Mouse (Mus musculus) stomach, postnatal 0 days (tissue): ENCODE results near the gene Cacna1s. TPM values are rescaled to one million over a fixed set of nuclear protein-coding genes. Genes with fewer than 3 reads are reported as not detected.

Source experiments
- ATAC-seq: fragments of 200-750 bp; cut with Nextera tagmentation; 2 replicates; pipeline ENCODE4 v1.8.0; 2017; ENCODE audit not compliant: low FRiP score, low TSS enrichment
- DNase-seq: peaks from one replicate; pipeline ENCODE4 v3.0.0-alpha.2; 2016; ENCODE audit warnings: low spot score
- H3K27ac ChIP-seq: fragments of 300-500 bp; sonication (generic); replicated peaks from 2 replicates; pipeline ENCODE4 v1.5.1; 2014; ENCODE audit warnings: mild to moderate bottlenecking, control low read depth
- H3K27me3 ChIP-seq: fragments of 300-500 bp; sonication (generic); 2 replicates; pipeline ENCODE4 v1.6.1; 2014; ENCODE audit warnings: low read length; ENCODE audit not compliant: control insufficient read depth, insufficient read depth
- H3K36me3 ChIP-seq: fragments of 300-500 bp; sonication (generic); 2 replicates; pipeline ENCODE4 v1.6.1; 2014; ENCODE audit warnings: low read length, mixed read lengths; ENCODE audit not compliant: control insufficient read depth, insufficient read depth
- H3K4me1 ChIP-seq: fragments of 300-500 bp; sonication (generic); replicated peaks from 2 replicates; pipeline ENCODE4 v1.6.1; 2014; ENCODE audit warnings: antibody characterized with exemption; ENCODE audit not compliant: control insufficient read depth, insufficient read depth
- H3K4me2 ChIP-seq: fragments of 300-500 bp; sonication (generic); replicated peaks from 2 replicates; pipeline ENCODE4 v1.6.1; 2014; ENCODE audit warnings: low read depth, mild to moderate bottlenecking, control low read depth, moderate library complexity
- H3K4me3 ChIP-seq: fragments of 300-500 bp; sonication (generic); 2 replicates; pipeline ENCODE4 v1.5.1; 2014; ENCODE audit warnings: low read depth, low read length, control low read depth
- H3K9ac ChIP-seq: fragments of 300-500 bp; sonication (generic); 2 replicates; pipeline ENCODE4 v1.6.1; 2014; ENCODE audit warnings: mild to moderate bottlenecking, low read length, control low read depth, mixed read lengths
- H3K9me3 ChIP-seq: fragments of 300-500 bp; sonication (generic); 2 replicates; pipeline ENCODE4 v1.6.1; 2016; ENCODE audit warnings: low read length; ENCODE audit not compliant: control insufficient read depth
- CTCF ChIP-seq: IDR thresholded peaks from 2 replicates; pipeline ENCODE4 v1.5.1; 2016; ENCODE audit warnings: antibody characterized with exemption, low read depth, mild to moderate bottlenecking, moderate library complexity
- EP300 ChIP-seq: optimal IDR thresholded peaks from 2 replicates; pipeline ENCODE3; 2016; ENCODE audit warnings: antibody characterized with exemption
- WGBS: fragments of 180-500 bp; shearing (Covaris S2); extraction: QIAGEN DNeasy Blood & Tissue Kit; methylation state at CpG from one replicate; pipeline ENCODE4 v1.1.7; 2014; 5-methylcytosine and 5-hydroxymethylcytosine counted together
- polyA plus RNA-seq: library from polyadenylated mRNA; unstranded; fragments of >200 nt; fragmentation: Nextera tagmentation; extraction: Ambion mirVana; gene quantifications from 2 replicates; pipeline ENCODE4 v1.2.1, GENCODE M21; 2015

Cacna1s gene
- polyA plus RNA-seq, 1 experiment from 2014 or later = not detected

GRCm38 (mm10) chr1:136134547-136134946, 82.0 kb downstream of the Cacna1s start:
- no peaks in the 10 kb centered on the region for H3K9me3 ChIP-seq
- no peak overlapping the region for H3K4me3 ChIP-seq
- 73% methylated on average over 2 of the region's 2 CpGs for WGBS
- H3K36me3 ChIP-seq = no peaks in the 10 kb centered on the region
- peak overlapping the region; percentile 67; the same call in 1 of the 2 replicates for H3K27ac ChIP-seq
- H3K4me2 ChIP-seq = no peak overlapping the region
- H3K27me3 ChIP-seq = no peaks in the 10 kb centered on the region
- DNase-seq (no peak), ATAC-seq (no peak)
- peaks cover 13% of the 10 kb centered on the region for H3K4me1 ChIP-seq
- no peak for TF ChIP-seq EP300
- TF ChIP-seq CTCF = no peak
- H3K9ac ChIP-seq = no peak overlapping the region

DNA sequence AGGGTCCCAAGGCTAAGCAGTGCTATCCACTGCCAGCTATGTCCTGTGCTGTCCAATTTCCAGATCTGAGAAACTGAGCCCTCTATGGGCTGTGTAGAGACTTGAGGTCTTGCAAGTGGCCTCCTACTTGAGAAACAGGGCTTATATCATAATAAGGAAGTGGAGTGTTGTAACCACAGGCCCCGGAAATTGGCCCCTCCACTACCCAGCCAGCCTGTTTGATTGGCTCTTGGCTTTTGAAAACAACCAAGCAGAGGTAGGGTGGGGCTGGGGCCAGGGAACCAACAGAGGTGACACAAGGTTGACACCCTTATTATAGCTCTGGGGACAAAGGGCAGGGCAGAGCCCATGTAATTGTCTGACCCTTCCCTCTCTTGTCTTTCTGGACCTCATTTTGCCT, 82.5 kb downstream of the Cacna1s start:
- H3K9ac ChIP-seq = no peak overlapping the region
- no peak overlapping the region for H3K4me3 ChIP-seq
- peaks cover 13% of the 10 kb centered on the region for H3K4me1 ChIP-seq
- H3K4me2 ChIP-seq = no peak overlapping the region
- H3K27ac ChIP-seq = peak overlapping the region; percentile 67; the same call in 1 of the 2 replicates
- no peaks in the 10 kb centered on the region for H3K27me3 ChIP-seq
- H3K9me3 ChIP-seq = no peaks in the 10 kb centered on the region
- WGBS = 40% methylated on average over 1 of the region's 1 CpGs
- TF ChIP-seq CTCF = peak; percentile 33; the same call in 1 of the 2 replicates
- TF ChIP-seq EP300 = no peak
- no peaks in the 10 kb centered on the region for H3K36me3 ChIP-seq
- peak; percentile 70 for ATAC-seq
- peak; percentile 79 for DNase-seq

- Histone ChIP-seq H3K4me1 (peaks cover 13% of the 10 kb centered on the region), H3K4me2 (no peak overlapping the region), H3K9ac (no peak overlapping the region), H3K27ac (peak overlapping the region; percentile 20; the same call in 1 of the 2 replicates), H3K4me3 (no peak overlapping the region), H3K9me3 (no peaks in the 10 kb centered on the region), H3K27me3 (no peaks in the 10 kb centered on the region), H3K36me3 (no peaks in the 10 kb centered on the region)
- ATAC-seq (no peak), DNase-seq (no peak)
- WGBS = 80% methylated on average over 6 of the region's 6 CpGs
- no peak for TF ChIP-seq CTCF
Measured at GRCm38 (mm10) chr1:136135777-136136444, 83.4 kb downstream of the Cacna1s start.

DNA sequence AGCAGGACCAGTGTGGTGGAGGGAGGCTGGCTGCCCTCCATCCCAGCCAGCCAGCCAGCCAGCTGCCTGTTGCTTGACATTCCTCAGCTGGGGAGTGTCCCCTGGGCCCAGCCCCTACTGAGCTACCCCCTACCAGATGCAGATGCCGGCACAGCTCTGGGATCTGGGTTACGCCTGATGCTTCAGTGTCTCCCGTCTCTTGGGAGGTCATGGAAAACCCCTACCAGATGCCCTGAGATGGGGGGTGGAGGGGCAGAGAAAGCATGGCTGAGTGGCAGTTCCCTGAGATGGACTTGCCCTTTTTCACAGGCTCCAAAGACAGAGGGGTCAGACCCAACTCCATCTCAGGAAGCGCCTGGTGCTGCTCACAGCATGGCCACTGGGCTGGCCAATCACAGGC, 84.0 kb downstream of the Cacna1s start:
- 0 out of 2 replicates have a peak overlapping the region, but pooled peaks have one; percentile 24 for H3K27ac ChIP-seq
- no peak for DNase-seq

GRCm38 (mm10) chr1:136137071-136137531, 84.6 kb downstream of the Cacna1s start:
- Histone ChIP-seq H3K4me1 (peaks cover 11% of the 10 kb centered on the region), H3K27ac (peak overlapping the region; percentile 70), H3K27me3 (no peaks in the 10 kb centered on the region), H3K9me3 (no peaks in the 10 kb centered on the region), H3K9ac (no peak overlapping the region), H3K4me3 (no peak overlapping the region), H3K36me3 (no peaks in the 10 kb centered on the region), H3K4me2 (no peak overlapping the region)
- TF ChIP-seq EP300 (no peak), CTCF (no peak)
- peak; percentile 40 for ATAC-seq
- DNase-seq = no peak
- 43% methylated on average over 7 of the region's 7 CpGs for WGBS

More for the DNA sequence above, 84.0 kb downstream of the Cacna1s start:
- Histone ChIP-seq H3K36me3 (no peaks in the 10 kb centered on the region), H3K4me2 (no peak overlapping the region), H3K9me3 (no peaks in the 10 kb centered on the region), H3K27me3 (no peaks in the 10 kb centered on the region), H3K4me1 (peaks cover 12% of the 10 kb centered on the region), H3K4me3 (no peak overlapping the region), H3K9ac (no peak overlapping the region)
- WGBS = 58% methylated on average over 4 of the region's 4 CpGs
- TF ChIP-seq EP300 = no peak
- no peak for ATAC-seq

GRCm38 (mm10) chr1:136137575-136137974, 85.0 kb downstream of the Cacna1s start:
- ATAC-seq = 0 out of 2 replicates have a peak, but pooled peaks have one; percentile 7
- peaks cover 11% of the 10 kb centered on the region for H3K4me1 ChIP-seq
- no peak overlapping the region for H3K4me3 ChIP-seq
- H3K27ac ChIP-seq = peak overlapping the region; percentile 70
- no peaks in the 10 kb centered on the region for H3K27me3 ChIP-seq
- 3% methylated on average over 4 of the region's 4 CpGs for WGBS
- peak; percentile 81 for DNase-seq
- no peak overlapping the region for H3K4me2 ChIP-seq
- TF ChIP-seq CTCF (no peak), EP300 (no peak)
- H3K9me3 ChIP-seq = no peaks in the 10 kb centered on the region
- no peaks in the 10 kb centered on the region for H3K36me3 ChIP-seq
- H3K9ac ChIP-seq = no peak overlapping the region
